Mouse (Mus musculus): ENCODE measurements at regions not wholly inside any gene's neighbourhood (a gene's known extent, or its start where the extent isn't known, plus 50 kb on each side); places are given as distances from the start of the nearest gene placed in this dataset.

GRCm38 (mm10) chr2:84183624-84184287, 193.4 kb downstream of the Gm13691 start:
- TF ChIP-seq POLR2A (IDR thresholded peaks at IDR 0.05; ENCODE audit: extremely low read depth, insufficient read depth, low read length) (no peak), CTCF (IDR thresholded peaks at IDR 0.05; ENCODE audit: extremely low read depth, insufficient read depth, low read length) (no peak)
